Mouse (Mus musculus) hindbrain, embryonic 12.5 days (tissue): Measurements from ENCODE around the gene Tsku. TPM values are rescaled to one million over a fixed set of nuclear protein-coding genes. Genes with fewer than 3 reads are reported as not detected.

ENCODE experiments used
- ATAC-seq: fragments of 200-750 bp; cut with Nextera tagmentation; 2 replicates; pipeline ENCODE4 v1.8.0; 2017; ENCODE audit warnings: moderate TSS enrichment; ENCODE audit not compliant: low FRiP score
- H3K27ac ChIP-seq: fragments of 300-500 bp; sonication (generic); 2 replicates; pipeline ENCODE4 v1.5.1; 2016; ENCODE audit warnings: mild to moderate bottlenecking
- H3K27me3 ChIP-seq: fragments of 300-500 bp; sonication (generic); 2 replicates; pipeline ENCODE4 v1.6.1; 2016; ENCODE audit warnings: mild to moderate bottlenecking
- H3K36me3 ChIP-seq: fragments of 300-500 bp; sonication (generic); 2 replicates; pipeline ENCODE4 v1.6.1; 2016; ENCODE audit warnings: mild to moderate bottlenecking
- H3K4me1 ChIP-seq: fragments of 300-500 bp; sonication (generic); 2 replicates; pipeline ENCODE4 v1.6.1; 2016
- H3K4me2 ChIP-seq: fragments of 300-500 bp; sonication (generic); replicated peaks from 2 replicates; pipeline ENCODE4 v1.6.1; 2016; ENCODE audit warnings: mild to moderate bottlenecking
- H3K4me3 ChIP-seq: fragments of 300-500 bp; sonication (generic); 2 replicates; pipeline ENCODE4 v1.5.1; 2016; ENCODE audit warnings: mild to moderate bottlenecking
- H3K9ac ChIP-seq: fragments of 300-500 bp; sonication (generic); 2 replicates; pipeline ENCODE4 v1.6.1; 2016; ENCODE audit warnings: mild to moderate bottlenecking, moderate library complexity
- H3K9me3 ChIP-seq: fragments of 300-500 bp; sonication (generic); replicated peaks from 2 replicates; pipeline ENCODE4 v1.6.1; 2016; ENCODE audit warnings: mild to moderate bottlenecking
- WGBS: fragments of 180-500 bp; shearing (Covaris S2); methylation state at CpG from one replicate; pipeline ENCODE4 v1.1.7; 2016; 5-methylcytosine and 5-hydroxymethylcytosine counted together
- polyA plus RNA-seq: library from polyadenylated mRNA; unstranded; fragments of >200 nt; fragmentation: Nextera tagmentation; extraction: Ambion mirVana; gene quantifications from 2 replicates; pipeline ENCODE4 v1.2.1, GENCODE M21; 2016

Gene Tsku
- polyA plus RNA-seq, 1 experiment from 2014 or later, result 10.3 TPM

- no peak overlapping the region for H3K4me3 ChIP-seq
- H3K27ac ChIP-seq, result no peak overlapping the region
- H3K36me3 ChIP-seq, result no peaks in the 10 kb centered on the region
- peaks cover 7% of the 10 kb centered on the region for H3K4me1 ChIP-seq
- H3K4me2 ChIP-seq, result no peak overlapping the region
- no peaks in the 10 kb centered on the region for H3K27me3 ChIP-seq
- no peak overlapping the region for H3K9ac ChIP-seq
- ATAC-seq, result no peak
- no peaks in the 10 kb centered on the region for H3K9me3 ChIP-seq
- 83% methylated on average over 7 of the region's 7 CpGs for whole genome bisulfite sequencing
Observed at GRCm38 (mm10) chr7:98320006-98320556, 41.0 kb downstream of the Tsku start.

- Histone ChIP-seq H3K9ac (no peak overlapping the region), H3K27ac (no peak overlapping the region), H3K4me3 (no peak overlapping the region), H3K36me3 (no peaks in the 10 kb centered on the region), H3K4me2 (no peak overlapping the region), H3K4me1 (no peaks in the 10 kb centered on the region), H3K9me3 (no peaks in the 10 kb centered on the region), H3K27me3 (no peaks in the 10 kb centered on the region)
- no peak for ATAC-seq
- WGBS, result 34% methylated on average over 2 of the region's 2 CpGs
Observed at GRCm38 (mm10) chr7:98316568-98316967, 44.6 kb downstream of the Tsku start.

- Histone ChIP-seq H3K9me3 (no peaks in the 10 kb centered on the region), H3K27ac (no peak overlapping the region), H3K36me3 (no peaks in the 10 kb centered on the region), H3K9ac (no peak overlapping the region), H3K4me3 (no peak overlapping the region), H3K4me2 (no peak overlapping the region), H3K27me3 (no peaks in the 10 kb centered on the region), H3K4me1 (no peaks in the 10 kb centered on the region)
- no peak for ATAC-seq
- WGBS, result 78% methylated on average over 2 of the region's 2 CpGs
Observed at GRCm38 (mm10) chr7:98315087-98315486, 46.0 kb downstream of the Tsku start.

- H3K9ac ChIP-seq, result no peak overlapping the region
- H3K27ac ChIP-seq, result no peak overlapping the region
- H3K4me2 ChIP-seq, result no peak overlapping the region
- no peak for ATAC-seq
- 66% methylated on average over 4 of the region's 4 CpGs for WGBS
- no peaks in the 10 kb centered on the region for H3K9me3 ChIP-seq
- 0 out of 2 replicates have a peak, but pooled peaks cover 2% of the 10 kb centered on the region for H3K27me3 ChIP-seq
- no peak overlapping the region for H3K4me3 ChIP-seq
- H3K36me3 ChIP-seq, result no peaks in the 10 kb centered on the region
- peaks cover 12% of the 10 kb centered on the region; the same call in 1 of the 2 replicates for H3K4me1 ChIP-seq
Observed at GRCm38 (mm10) chr7:98312185-98312920, 48.8 kb downstream of the Tsku start.

- H3K4me2 ChIP-seq, result no peak overlapping the region
Observed at GRCm38 (mm10) chr7:98310266-98310665, 50.9 kb downstream of the Tsku start.

GRCm38 (mm10) chr7:98309219-98310030, 51.7 kb downstream of the Tsku start:
- Histone ChIP-seq H3K9ac (peak overlapping the region; percentile 86), H3K36me3 (no peaks in the 10 kb centered on the region), H3K4me2 (peak overlapping the region; percentile 88), H3K27me3 (0 out of 2 replicates have a peak, but pooled peaks cover 2% of the 10 kb centered on the region), H3K27ac (peak overlapping the region; percentile 40; the same call in 1 of the 2 replicates), H3K4me3 (peak overlapping the region; percentile 81), H3K4me1 (peaks cover 12% of the 10 kb centered on the region; the same call in 1 of the 2 replicates), H3K9me3 (no peaks in the 10 kb centered on the region)
- peak; percentile 98 for ATAC-seq
- WGBS, result under 1% methylated on average over 43 of the region's 53 CpGs

More at GRCm38 (mm10) chr7:98310266-98310665, 50.9 kb downstream of the Tsku start:
- Histone ChIP-seq H3K27me3 (0 out of 2 replicates have a peak, but pooled peaks cover 2% of the 10 kb centered on the region), H3K36me3 (no peaks in the 10 kb centered on the region), H3K27ac (no peak overlapping the region), H3K9ac (no peak overlapping the region), H3K9me3 (no peaks in the 10 kb centered on the region), H3K4me1 (peaks cover 12% of the 10 kb centered on the region; the same call in 1 of the 2 replicates), H3K4me3 (no peak overlapping the region)
- 63% methylated on average over 6 of the region's 6 CpGs for WGBS
- ATAC-seq, result no peak

- H3K9me3 ChIP-seq, result no peaks in the 10 kb centered on the region
- peak overlapping the region; percentile 81 for H3K4me3 ChIP-seq
- no peaks in the 10 kb centered on the region for H3K36me3 ChIP-seq
- peak; percentile 60 for ATAC-seq
- WGBS, result under 1% methylated on average over 29 of the region's 33 CpGs
- 0 out of 2 replicates have a peak, but pooled peaks cover 2% of the 10 kb centered on the region for H3K27me3 ChIP-seq
- peak overlapping the region; percentile 40; the same call in 1 of the 2 replicates for H3K27ac ChIP-seq
- H3K4me2 ChIP-seq, result peak overlapping the region; percentile 88
- H3K9ac ChIP-seq, result peak overlapping the region; percentile 86
- peaks cover 12% of the 10 kb centered on the region; the same call in 1 of the 2 replicates for H3K4me1 ChIP-seq
Observed at GRCm38 (mm10) chr7:98308607-98309218, 52.4 kb downstream of the Tsku start.

GRCm38 (mm10) chr7:98307921-98308606, 53.1 kb downstream of the Tsku start:
- 55% methylated on average over 9 of the region's 9 CpGs for WGBS
- Histone ChIP-seq H3K27me3 (0 out of 2 replicates have a peak, but pooled peaks cover 2% of the 10 kb centered on the region), H3K36me3 (no peaks in the 10 kb centered on the region), H3K9ac (peak overlapping the region; percentile 86), H3K4me1 (peaks cover 12% of the 10 kb centered on the region; the same call in 1 of the 2 replicates), H3K4me2 (peak overlapping the region; percentile 88), H3K9me3 (no peaks in the 10 kb centered on the region), H3K4me3 (peak overlapping the region; percentile 81), H3K27ac (no peak overlapping the region)
- no peak for ATAC-seq

- Histone ChIP-seq H3K9ac (no peak overlapping the region), H3K4me1 (peaks cover 12% of the 10 kb centered on the region; the same call in 1 of the 2 replicates), H3K4me3 (no peak overlapping the region), H3K27me3 (0 out of 2 replicates have a peak, but pooled peaks cover 2% of the 10 kb centered on the region), H3K9me3 (no peaks in the 10 kb centered on the region), H3K36me3 (no peaks in the 10 kb centered on the region), H3K4me2 (no peak overlapping the region), H3K27ac (no peak overlapping the region)
- no peak for ATAC-seq
- 98% methylated on average over 2 of the region's 2 CpGs for WGBS
Observed at GRCm38 (mm10) chr7:98307411-98307810, 53.7 kb downstream of the Tsku start.
